Mouse (Mus musculus): ENCODE results near the gene Cox8c.

The Cox8c gene

GRCm38 (mm10) chr12:102935892-102936291, 36.8 kb downstream of the Cox8c start:
- no peak for DNase-seq (ENCODE audit: low read depth, low spot score)
- H3K27me3 ChIP-seq (ENCODE audit: control insufficient read depth, insufficient read depth, low read length, poor library complexity, severe bottlenecking): no peaks in the 10 kb centered on the region
- no peaks in the 10 kb centered on the region for H3K36me3 ChIP-seq (ENCODE audit: control insufficient read depth, insufficient read depth, low read length, poor library complexity, severe bottlenecking)

GRCm38 (mm10) chr12:102945571-102945970, 46.5 kb downstream of the Cox8c start:
- peak; percentile 2 for DNase-seq (ENCODE audit: low read depth, low spot score)
- H3K27me3 ChIP-seq (ENCODE audit: control insufficient read depth, insufficient read depth, low read length, poor library complexity, severe bottlenecking): peaks cover 2% of the 10 kb centered on the region; the same call in 1 of the 2 replicates
- no peaks in the 10 kb centered on the region for H3K36me3 ChIP-seq (ENCODE audit: control insufficient read depth, insufficient read depth, low read length, poor library complexity, severe bottlenecking)

- no peaks in the 10 kb centered on the region for H3K36me3 ChIP-seq (ENCODE audit: control insufficient read depth, insufficient read depth, low read length, poor library complexity, severe bottlenecking)
- no peak for DNase-seq (ENCODE audit: low read depth, low spot score)
- H3K27me3 ChIP-seq (ENCODE audit: control insufficient read depth, insufficient read depth, low read length, poor library complexity, severe bottlenecking): peaks cover 2% of the 10 kb centered on the region; the same call in 1 of the 2 replicates
Observed at GRCm38 (mm10) chr12:102947826-102948225, 48.7 kb downstream of the Cox8c start.

- Histone ChIP-seq H3K36me3 (ENCODE audit: control insufficient read depth, insufficient read depth, low read length, poor library complexity, severe bottlenecking) (no peaks in the 10 kb centered on the region), H3K27me3 (ENCODE audit: control insufficient read depth, insufficient read depth, low read length, poor library complexity, severe bottlenecking) (peaks cover 2% of the 10 kb centered on the region; the same call in 1 of the 2 replicates)
Observed at GRCm38 (mm10) chr12:102948778-102949394, 49.8 kb downstream of the Cox8c start, which contains the start of gene Unc79. Unc79 (plus strand) TSS chr12:102948859.

GRCm38 (mm10) chr12:102949395-102950208, 50.5 kb downstream of the Cox8c start:
- no peak for DNase-seq (ENCODE audit: low read depth, low spot score)
- H3K36me3 ChIP-seq (ENCODE audit: control insufficient read depth, insufficient read depth, low read length, poor library complexity, severe bottlenecking): no peaks in the 10 kb centered on the region
- peaks cover 2% of the 10 kb centered on the region; the same call in 1 of the 2 replicates for H3K27me3 ChIP-seq (ENCODE audit: control insufficient read depth, insufficient read depth, low read length, poor library complexity, severe bottlenecking)

More at GRCm38 (mm10) chr12:102948778-102949394, 49.8 kb downstream of the Cox8c start, which contains the start of gene Unc79:
- no peak for DNase-seq (ENCODE audit: low read depth, low spot score)

All from splenic B cell, adult 2 months (primary cell).